ENCODE assay signal across 8 mouse cellular contexts in genomic region chr4:45492681-45493081, GRCm38 (mm10). TPM values are rescaled to one million over a fixed set of nuclear protein-coding genes. Genes with fewer than 3 reads are reported as not detected.
DNase-seq lines count a peak whose midpoint lies in the region; ATAC-seq and TF ChIP-seq lines count a peak whose summit lies in the region.

No protein-coding gene starts in this region.

- no peak for TF ChIP-seq CTCF in kidney, postnatal 0 days (IDR thresholded peaks at IDR 0.05; ENCODE audit: low read depth)
- TF ChIP-seq CTCF in heart, postnatal 0 days (IDR thresholded peaks at IDR 0.05; ENCODE audit: low read depth), result no peak

- 10% methylated on average over 5 of the region's 5 CpGs for WGBS in kidney, postnatal 0 days
- WGBS in heart, postnatal 0 days, result 5% methylated on average over 5 of the region's 5 CpGs

- no peak overlapping the region for H3K9ac ChIP-seq in kidney, postnatal 0 days (ENCODE audit: low read depth, low read length)
- peak overlapping the region; percentile 28; the same call in 1 of the 2 replicates for H3K9ac ChIP-seq in heart, postnatal 0 days (replicated peaks; ENCODE audit: low read depth, low read length)

- no peak overlapping the region for H3K4me3 ChIP-seq in kidney, postnatal 0 days (replicated peaks; ENCODE audit: low read depth, low read length)
- no peak overlapping the region for H3K4me3 ChIP-seq in heart, postnatal 0 days (ENCODE audit: low read depth, low read length)

- peak overlapping the region; percentile 18; the same call in 1 of the 2 replicates for H3K4me2 ChIP-seq in kidney, postnatal 0 days (ENCODE audit: low read length)
- H3K4me2 ChIP-seq in heart, postnatal 0 days (ENCODE audit: low read depth, low read length), result peak overlapping the region; percentile 34

- no peak for ATAC-seq in kidney, postnatal 0 days (replicated peaks; ENCODE audit: low FRiP score, low read depth)
- ATAC-seq in heart, postnatal 0 days (ENCODE audit: insufficient read depth, low read depth), result no peak
- ATAC-seq in CD4-positive, CD25-positive, alpha-beta regulatory T cell, adult 4 months, result no peak

- no peaks in the 10 kb centered on the region for H3K9me3 ChIP-seq in kidney, postnatal 0 days (replicated peaks; ENCODE audit: low read length)
- H3K9me3 ChIP-seq in heart, postnatal 0 days (replicated peaks; ENCODE audit: control insufficient read depth, low read length), result no peaks in the 10 kb centered on the region

- no peaks in the 10 kb centered on the region for H3K36me3 ChIP-seq in kidney, postnatal 0 days (ENCODE audit: insufficient read depth, low read length)
- H3K36me3 ChIP-seq in heart, postnatal 0 days (replicated peaks; ENCODE audit: control insufficient read depth, insufficient read depth, low read length), result 0 out of 2 replicates have a peak, but pooled peaks cover 6% of the 10 kb centered on the region

- peak; percentile 77 for DNase-seq in adrenal gland, postnatal 14 days
- no peak for DNase-seq in adrenal gland, postnatal 4 days (ENCODE audit: low spot score in 2 of 2)
- peak; percentile 65 for DNase-seq in kidney, postnatal 0 days (ENCODE audit: low spot score)
- DNase-seq in kidney, postnatal 36 days, result no peak
- DNase-seq in heart, postnatal 0 days (ENCODE audit: low spot score), result no peak
- DNase-seq in lung, postnatal 25 days (ENCODE audit: low spot score), result peak; percentile 36
- no peak for DNase-seq in layer of hippocampus, adult 9-10 months (ENCODE audit: low spot score)

- no peak for TF ChIP-seq EP300 in heart, postnatal 0 days (IDR thresholded peaks at IDR 0.05; ENCODE audit: low read depth)

- H3K27me3 ChIP-seq in kidney, postnatal 0 days (ENCODE audit: insufficient read depth, low read length), result no peaks in the 10 kb centered on the region
- no peaks in the 10 kb centered on the region for H3K27me3 ChIP-seq in heart, postnatal 0 days (ENCODE audit: control insufficient read depth, insufficient read depth, low read length)

- H3K27ac ChIP-seq in kidney, postnatal 0 days, result peak overlapping the region; percentile 77
- H3K27ac ChIP-seq in heart, postnatal 0 days (ENCODE audit: low read depth), result peak overlapping the region; percentile 77

- H3K4me1 ChIP-seq in kidney, postnatal 0 days (replicated peaks; ENCODE audit: insufficient read depth, low read length), result peaks cover 69% of the 10 kb centered on the region
- peaks cover 92% of the 10 kb centered on the region for H3K4me1 ChIP-seq in heart, postnatal 0 days (ENCODE audit: control insufficient read depth, insufficient read depth)

RNA-seq across cellular contexts. Expression of gene Shb, which starts 39.6 kb away (rescaled TPM):
- total RNA-seq in adrenal gland, postnatal 14 days (2021), result 71.2 and 76.8 TPM in 2 replicates
- total RNA-seq in adrenal gland, postnatal 4 days (2021), result 10 to 100 TPM; 52.3 to 55.3 TPM
- 5.4 and 6.6 TPM in 2 replicates for polyA plus RNA-seq in kidney, postnatal 0 days (2015; fragmentation: Nextera tagmentation; extraction: Ambion mirVana)
- total RNA-seq in heart, postnatal 0 days (2014; rRNA removed; ENCODE audit: low replicate concordance), result 54.8 and 79.6 TPM in 2 replicates
- 6.5 and 7.4 TPM in 2 replicates for polyA plus RNA-seq in heart, postnatal 0 days (2015; fragmentation: Nextera tagmentation; extraction: Ambion mirVana)
- polyA plus RNA-seq in CD4-positive, CD25-positive, alpha-beta regulatory T cell, adult 4 months (2017; shearing (Covaris generic)), result under 1 TPM in 1 of 2 experiments, not detected in 1; 0.34 TPM

Comparison
In these comparisons a context has a peak if more than half of its experiments do, and no peak if none do; other contexts are left out.
1. DNase-seq: peak in adrenal gland, postnatal 14 days (single experiment), kidney, postnatal 0 days (single experiment) and lung, postnatal 25 days (single experiment); none in adrenal gland, postnatal 4 days (0 of 2), kidney, postnatal 36 days (0 of 2), heart, postnatal 0 days (single experiment) and layer of hippocampus, adult 9-10 months (single experiment).